Comparison of ENCODE assay signal across 7 mouse cellular contexts in the genomic region with DNA sequence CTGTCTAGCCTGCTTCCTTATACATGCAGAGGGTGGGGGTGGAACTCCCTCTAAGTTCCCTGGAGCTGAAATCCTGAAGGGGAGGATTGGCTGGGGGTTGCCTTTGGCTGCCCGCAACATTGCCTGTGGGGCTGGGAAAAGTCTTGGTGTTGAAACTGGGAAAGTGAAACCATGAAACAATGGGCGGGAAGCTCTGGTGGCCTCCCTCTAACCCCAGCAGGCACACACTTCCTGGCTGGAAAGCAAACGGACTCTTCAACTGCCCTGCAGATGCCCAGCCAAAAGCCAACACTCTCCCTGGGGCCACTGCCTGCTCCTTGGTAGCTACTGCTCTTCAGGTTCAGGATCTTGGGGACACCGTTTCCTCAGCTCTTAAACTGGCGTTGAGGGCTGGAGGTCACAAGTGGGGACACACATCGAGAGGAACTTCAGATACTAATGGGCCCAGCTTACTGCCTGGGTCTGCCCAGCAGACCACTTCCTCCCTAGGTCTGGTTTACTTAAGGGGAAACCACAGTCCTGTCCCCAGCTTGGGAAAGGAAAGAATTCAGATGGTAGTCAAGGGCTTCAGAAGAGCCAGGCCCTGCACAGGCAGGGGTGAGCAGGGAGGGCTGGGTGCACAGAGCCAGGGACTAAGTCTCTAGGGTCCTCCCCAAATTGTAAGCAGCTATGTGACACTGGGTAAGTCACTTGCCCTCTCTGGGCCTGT. TPM values are rescaled to one million over a fixed set of nuclear protein-coding genes. Genes with fewer than 3 reads are reported as not detected.
A peak's percentile ranks its signal among the peaks of the same experiment; 100 is the strongest.
DNase-seq lines count a peak whose midpoint lies in the region; ATAC-seq and TF ChIP-seq lines count a peak whose summit lies in the region.

No protein-coding gene starts in this region.

- peak overlapping the region; percentile 80 for H3K27ac ChIP-seq in heart, embryonic 11.5 days (ENCODE audit: low read depth, low read length)
- H3K27ac ChIP-seq in kidney, embryonic 15.5 days, result peak overlapping the region; percentile 90

- H3K9me3 ChIP-seq in heart, embryonic 11.5 days (replicated peaks; ENCODE audit: control insufficient read depth, low read length), result no peaks in the 10 kb centered on the region
- no peaks in the 10 kb centered on the region for H3K9me3 ChIP-seq in kidney, embryonic 15.5 days (replicated peaks)

- peaks cover 61% of the 10 kb centered on the region for H3K79me2 ChIP-seq in C2C12 (ENCODE audit: control insufficient read depth, insufficient read depth)

- peak overlapping the region; percentile 80 for H3ac ChIP-seq in C2C12 (ENCODE audit: control insufficient read depth, insufficient read length, low read depth)

- H3K4me1 ChIP-seq in heart, embryonic 11.5 days (ENCODE audit: control insufficient read depth, insufficient read depth, low read length), result peaks cover 23% of the 10 kb centered on the region
- peaks cover 60% of the 10 kb centered on the region for H3K4me1 ChIP-seq in kidney, embryonic 15.5 days

- H3K36me3 ChIP-seq in C2C12 (ENCODE audit: control insufficient read depth, insufficient read depth), result peaks cover 55% of the 10 kb centered on the region
- H3K36me3 ChIP-seq in heart, embryonic 11.5 days (ENCODE audit: control insufficient read depth, insufficient read depth, low read length), result 0 out of 2 replicates have a peak, but pooled peaks cover 11% of the 10 kb centered on the region
- H3K36me3 ChIP-seq in kidney, embryonic 15.5 days, result peaks cover 59% of the 10 kb centered on the region

- no peak for ATAC-seq in heart, embryonic 11.5 days (replicated peaks; ENCODE audit: insufficient number of reproducible peaks, low FRiP score, low TSS enrichment)
- ATAC-seq in kidney, embryonic 15.5 days (replicated peaks; ENCODE audit: low FRiP score), result peak; percentile 19; the same call in 1 of the 2 replicates
- no peak for ATAC-seq in activated CD4-positive, CD25-positive, alpha-beta regulatory T cell, adult 4 months

- TF ChIP-seq CTCF in C2C12 (IDR thresholded peaks at IDR 0.05; ENCODE audit: control insufficient read depth, insufficient read depth, insufficient read length), result no peak

- peak overlapping the region; percentile 86 for H3K4me3 ChIP-seq in C2C12 (ENCODE audit: insufficient read depth, poor library complexity, severe bottlenecking)
- H3K4me3 ChIP-seq in heart, embryonic 11.5 days (ENCODE audit: low read depth, low read length), result peak overlapping the region; percentile 60
- H3K4me3 ChIP-seq in kidney, embryonic 15.5 days (replicated peaks), result peak overlapping the region; percentile 67

- H3K27me3 ChIP-seq in C2C12 (ENCODE audit: control insufficient read depth, insufficient read depth, insufficient read length), result no peaks in the 10 kb centered on the region
- H3K27me3 ChIP-seq in heart, embryonic 11.5 days (ENCODE audit: control insufficient read depth, insufficient read depth, low read length), result no peaks in the 10 kb centered on the region
- H3K27me3 ChIP-seq in kidney, embryonic 15.5 days, result no peaks in the 10 kb centered on the region

- H3K79me3 ChIP-seq in C2C12 (ENCODE audit: low read depth), result peaks cover 24% of the 10 kb centered on the region

- DNase-seq in NIH3T3 (ENCODE audit: low read depth) (peak; percentile 84), MN1 (ENCODE audit: low spot score) (no peak)
- peak; percentile 77 for DNase-seq in lung, postnatal 25 days (ENCODE audit: low spot score)

- WGBS in heart, embryonic 11.5 days (ENCODE audit: insufficient replicate concordance), result 32% methylated on average over 6 of the region's 6 CpGs
- 14% methylated on average over 6 of the region's 6 CpGs for WGBS in kidney, embryonic 15.5 days

- H3K4me2 ChIP-seq in heart, embryonic 11.5 days, result peak overlapping the region; percentile 90
- H3K4me2 ChIP-seq in kidney, embryonic 15.5 days, result peak overlapping the region; percentile 87

- H3K9ac ChIP-seq in heart, embryonic 11.5 days (ENCODE audit: low read depth, low read length), result peak overlapping the region; percentile 67
- peak overlapping the region; percentile 69 for H3K9ac ChIP-seq in kidney, embryonic 15.5 days

TF ChIP-seq in C2C12, 6 proteins besides CTCF, POLR2A, EP300 and RAD21:
- TF ChIP-seq MAX (IDR thresholded peaks at IDR 0.05), result no peak
TF ChIP-seq in C2C12: peak in this region for 0.

RNA-seq across cellular contexts. Expression of a gene that starts 1.5 kb away (rescaled TPM):
- 61.1 TPM for polyA plus RNA-seq in C2C12 (2012; fragmentation: generic; extraction: Trizol)
- polyA plus RNA-seq in heart, embryonic 11.5 days (2014; fragmentation: Nextera tagmentation; extraction: Ambion mirVana), result 16.2 and 18.7 TPM in 2 replicates
- polyA plus RNA-seq in kidney, embryonic 15.5 days (2015; fragmentation: Nextera tagmentation; extraction: Ambion mirVana), result 43.9 and 54.6 TPM in 2 replicates
- polyA plus RNA-seq in activated CD4-positive, CD25-positive, alpha-beta regulatory T cell, adult 4 months (2017; shearing (Covaris generic)), result 10 to 100 TPM; 36.2 to 70.0 TPM

RNA-seq across cellular contexts. Expression of a gene that starts 7.2 kb away (rescaled TPM):
- 309 TPM for polyA plus RNA-seq in C2C12 (2012; fragmentation: generic; extraction: Trizol)
- 364 and 376 TPM in 2 replicates for polyA plus RNA-seq in heart, embryonic 11.5 days (2014; fragmentation: Nextera tagmentation; extraction: Ambion mirVana)
- 344 and 353 TPM in 2 replicates for polyA plus RNA-seq in kidney, embryonic 15.5 days (2015; fragmentation: Nextera tagmentation; extraction: Ambion mirVana)
- 100 to 1,000 TPM; 262 to 298 TPM for polyA plus RNA-seq in activated CD4-positive, CD25-positive, alpha-beta regulatory T cell, adult 4 months (2017; shearing (Covaris generic))

RNA-seq across cellular contexts. Expression of a gene that starts 24.2 kb away (rescaled TPM):
- polyA plus RNA-seq in C2C12 (2012; fragmentation: generic; extraction: Trizol), result 6.9 TPM
- polyA plus RNA-seq in heart, embryonic 11.5 days (2014; fragmentation: Nextera tagmentation; extraction: Ambion mirVana), result 2.3 and 2.4 TPM in 2 replicates
- 2.9 and 4.1 TPM in 2 replicates for polyA plus RNA-seq in kidney, embryonic 15.5 days (2015; fragmentation: Nextera tagmentation; extraction: Ambion mirVana)
- polyA plus RNA-seq in activated CD4-positive, CD25-positive, alpha-beta regulatory T cell, adult 4 months (2017; shearing (Covaris generic)), result under 1 TPM in 1 of 2 experiments, not detected in 1; 0.83 TPM

RNA-seq across cellular contexts. Expression of a gene that starts 29.6 kb away (rescaled TPM):
- polyA plus RNA-seq in C2C12 (2012; fragmentation: generic; extraction: Trizol), result 0.29 TPM
- 4.5 and 6.2 TPM in 2 replicates for polyA plus RNA-seq in heart, embryonic 11.5 days (2014; fragmentation: Nextera tagmentation; extraction: Ambion mirVana)
- 18.3 and 21.2 TPM in 2 replicates for polyA plus RNA-seq in kidney, embryonic 15.5 days (2015; fragmentation: Nextera tagmentation; extraction: Ambion mirVana)
- 10 to 100 TPM; 17.1 to 21.8 TPM for polyA plus RNA-seq in activated CD4-positive, CD25-positive, alpha-beta regulatory T cell, adult 4 months (2017; shearing (Covaris generic))

RNA-seq across cellular contexts. Expression of a gene that starts 53.0 kb away (rescaled TPM):
- not detected for polyA plus RNA-seq in C2C12 (2012; fragmentation: generic; extraction: Trizol)
- polyA plus RNA-seq in heart, embryonic 11.5 days (2014; fragmentation: Nextera tagmentation; extraction: Ambion mirVana), result not detected in 2 replicates
- polyA plus RNA-seq in kidney, embryonic 15.5 days (2015; fragmentation: Nextera tagmentation; extraction: Ambion mirVana), result 0.06 TPM in 1 of 2 replicates, not detected in the other
- polyA plus RNA-seq in activated CD4-positive, CD25-positive, alpha-beta regulatory T cell, adult 4 months (2017; shearing (Covaris generic)), result not detected
